28 mouse cellular contexts compared by ENCODE assay signal in genomic region chr6:98629646-98630045, GRCm38 (mm10).
DNase-seq lines count a peak whose midpoint lies in the region; ATAC-seq and TF ChIP-seq lines count a peak whose summit lies in the region.
"Had no signal": no experiment of that assay in that cellular context is flagged by ENCODE, and none has a peak within 500 bp of the region (broad histone marks: within the 10 kb centered on the region; RNA-seq: fewer than 3 reads in every experiment).

No protein-coding gene starts in this region.

- H3K4me3 ChIP-seq in layer of hippocampus, adult 2 months: no peak overlapping the region
- H3K4me3 ChIP-seq in hindbrain, embryonic 11.5 days (ENCODE audit: low read depth, low read length): no peak overlapping the region
- H3K4me3 ChIP-seq: erythroblast, embryonic 14.5 days; heart, embryonic 10.5 days; heart, embryonic 15.5 days; hindbrain, embryonic 12.5 days; neural tube, embryonic 12.5 days; stomach, embryonic 15.5 days had no signal

- no peaks in the 10 kb centered on the region for H3K36me3 ChIP-seq in splenic B cell, adult 2 months (ENCODE audit: control insufficient read depth, insufficient read depth, low read length, poor library complexity, severe bottlenecking)
- H3K36me3 ChIP-seq in hindbrain, embryonic 11.5 days (ENCODE audit: control insufficient read depth, insufficient read depth, low read length): no peaks in the 10 kb centered on the region
- H3K36me3 ChIP-seq: heart, embryonic 10.5 days; heart, embryonic 15.5 days; hindbrain, embryonic 12.5 days; neural tube, embryonic 12.5 days; stomach, embryonic 15.5 days had no signal

- WGBS in hindbrain, embryonic 11.5 days: 77% methylated on average over 4 of the region's 4 CpGs

- H3K4me2 ChIP-seq in hindbrain, embryonic 11.5 days (replicated peaks; ENCODE audit: low read depth, low read length): no peak overlapping the region
- H3K4me2 ChIP-seq: heart, embryonic 15.5 days; hindbrain, embryonic 12.5 days; midbrain, embryonic 11.5 days; neural tube, embryonic 12.5 days; stomach, embryonic 15.5 days had no signal

- TF ChIP-seq CTCF in layer of hippocampus, adult 2 months (conservative IDR thresholded peaks at IDR 0.05): peak; percentile 32

- H3K27ac ChIP-seq in layer of hippocampus, adult 2 months: no peak overlapping the region
- no peak overlapping the region for H3K27ac ChIP-seq in hindbrain, embryonic 11.5 days (ENCODE audit: low read depth, low read length)
- H3K27ac ChIP-seq: heart, embryonic 10.5 days; heart, embryonic 15.5 days; hindbrain, embryonic 12.5 days; hindbrain, postnatal 0 days; liver, embryonic 14.5 days; neural tube, embryonic 12.5 days; stomach, embryonic 15.5 days had no signal

- no peak overlapping the region for H3K9ac ChIP-seq in hindbrain, embryonic 11.5 days (ENCODE audit: low read depth, low read length)
- H3K9ac ChIP-seq: forebrain, postnatal 0 days; heart, embryonic 15.5 days; hindbrain, embryonic 12.5 days; liver, embryonic 14.5 days; neural tube, embryonic 12.5 days; stomach, embryonic 15.5 days had no signal

- DNase-seq in layer of hippocampus, adult 2 months (ENCODE audit: low spot score in 2 of 2): no peak
- no peak for DNase-seq in layer of hippocampus, adult 11-12 months (ENCODE audit: low spot score)
- DNase-seq in B cell, adult 2 months: peak; percentile 4 to 12
- DNase-seq in T-cell, adult 2 months (ENCODE audit: low spot score): peak; percentile 30
- peak; percentile 8 for DNase-seq in splenic B cell, adult 2 months (ENCODE audit: low read depth, low spot score)
- DNase-seq in hindbrain, embryonic 11.5 days (ENCODE audit: low spot score): no peak
- no peak for DNase-seq in cerebellum, postnatal 14 days
- DNase-seq: adrenal gland, postnatal 25 days; cerebellum, adult 11-12 months; cerebellum, adult 9-11 months; forebrain, postnatal 0 days; kidney, adult 9 months; kidney, postnatal 10 days; liver; lung, adult 2 months; lung, postnatal 14 days had no signal

- no peaks in the 10 kb centered on the region for H3K27me3 ChIP-seq in splenic B cell, adult 2 months (ENCODE audit: control insufficient read depth, insufficient read depth, low read length, poor library complexity, severe bottlenecking)
- no peaks in the 10 kb centered on the region for H3K27me3 ChIP-seq in hindbrain, embryonic 11.5 days (ENCODE audit: control insufficient read depth, insufficient read depth, low read length)
- H3K27me3 ChIP-seq: CH12.LX; heart, embryonic 15.5 days; hindbrain, embryonic 12.5 days; neural tube, embryonic 12.5 days; stomach, embryonic 15.5 days had no signal

- H3K9me3 ChIP-seq in hindbrain, embryonic 11.5 days (ENCODE audit: control insufficient read depth, low read length): no peaks in the 10 kb centered on the region
- H3K9me3 ChIP-seq: heart, embryonic 10.5 days; heart, embryonic 15.5 days; hindbrain, embryonic 12.5 days; neural tube, embryonic 12.5 days; stomach, embryonic 15.5 days had no signal

- H3K4me1 ChIP-seq in hindbrain, embryonic 11.5 days (replicated peaks; ENCODE audit: control insufficient read depth, insufficient read depth, low read length): no peaks in the 10 kb centered on the region
- H3K4me1 ChIP-seq: stomach, embryonic 15.5 days had no signal

- ATAC-seq in hindbrain, embryonic 11.5 days (ENCODE audit: low FRiP score): no peak
- ATAC-seq: forebrain, postnatal 0 days; hindbrain, postnatal 0 days; intestine, embryonic 16.5 days; midbrain, embryonic 16.5 days had no signal

Comparison
In these comparisons a context has a peak if more than half of its experiments do, and no peak if none do; other contexts are left out.
1. DNase-seq: peak in B cell, adult 2 months (2 of 2), T-cell, adult 2 months (single experiment) and splenic B cell, adult 2 months (single experiment); none in layer of hippocampus, adult 2 months (0 of 2), layer of hippocampus, adult 11-12 months (single experiment), hindbrain, embryonic 11.5 days (single experiment) and cerebellum, postnatal 14 days (0 of 2).